Mouse (Mus musculus) heart, adult 9 months (tissue): ENCODE measurements at regions not wholly inside any gene's neighbourhood (a gene's known extent, or its start where the extent isn't known, plus 50 kb on each side); places are given as distances from the start of the nearest gene placed in this dataset.

ENCODE experiments used
- DNase-seq, 2 experiments: peaks; one replicate each; pipeline ENCODE4 v3.0.0; 2022; ENCODE audit warnings: low spot score in 2 of 2

GRCm38 (mm10) chr13:90293697-90294647 is 204.6 kb upstream of the Xrcc4 start:
- no peak for DNase-seq

DNA sequence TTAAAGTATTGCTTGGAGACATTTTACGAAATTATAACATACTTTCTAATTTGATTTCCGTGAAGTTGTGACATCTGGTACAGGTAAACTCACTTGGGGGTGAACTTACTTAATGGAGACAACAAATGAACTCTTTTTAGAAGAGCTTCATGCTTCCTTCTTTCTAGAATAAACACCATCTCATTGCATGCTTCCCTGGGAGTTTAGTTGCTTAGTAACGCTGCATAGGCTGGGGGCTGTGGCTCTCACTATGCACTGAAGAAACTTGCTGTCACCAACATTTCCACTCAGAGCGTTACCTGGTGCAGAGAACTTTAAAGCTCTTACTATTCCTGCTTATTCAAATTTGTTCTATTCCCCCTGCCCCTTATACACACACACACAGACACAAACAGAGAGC is 203.5 kb upstream of the Xrcc4 start:
- DNase-seq = no peak

- DNase-seq = no peak
Observed at GRCm38 (mm10) chr13:90292124-90292523, 202.7 kb upstream of the Xrcc4 start.

DNA sequence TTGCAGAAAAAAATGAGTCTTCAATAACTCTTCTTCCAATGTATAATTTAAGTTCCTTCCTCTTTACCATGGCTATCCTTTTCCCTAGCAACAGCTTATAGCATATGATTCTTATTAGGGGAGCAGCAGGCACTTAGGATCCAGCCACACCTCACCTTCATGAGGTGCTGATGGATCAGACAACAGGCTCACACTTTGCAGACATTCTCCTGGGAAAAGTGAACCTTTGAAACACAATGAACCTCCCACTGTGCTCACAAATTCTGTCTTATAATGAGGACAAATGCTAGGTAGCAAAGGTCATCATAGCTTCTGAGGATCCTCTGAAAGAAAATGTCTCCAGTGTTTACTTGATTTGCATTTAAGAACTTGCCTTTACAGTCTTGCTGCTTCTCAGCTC is 191.6 kb upstream of the Xrcc4 start:
- no peak for DNase-seq

DNA sequence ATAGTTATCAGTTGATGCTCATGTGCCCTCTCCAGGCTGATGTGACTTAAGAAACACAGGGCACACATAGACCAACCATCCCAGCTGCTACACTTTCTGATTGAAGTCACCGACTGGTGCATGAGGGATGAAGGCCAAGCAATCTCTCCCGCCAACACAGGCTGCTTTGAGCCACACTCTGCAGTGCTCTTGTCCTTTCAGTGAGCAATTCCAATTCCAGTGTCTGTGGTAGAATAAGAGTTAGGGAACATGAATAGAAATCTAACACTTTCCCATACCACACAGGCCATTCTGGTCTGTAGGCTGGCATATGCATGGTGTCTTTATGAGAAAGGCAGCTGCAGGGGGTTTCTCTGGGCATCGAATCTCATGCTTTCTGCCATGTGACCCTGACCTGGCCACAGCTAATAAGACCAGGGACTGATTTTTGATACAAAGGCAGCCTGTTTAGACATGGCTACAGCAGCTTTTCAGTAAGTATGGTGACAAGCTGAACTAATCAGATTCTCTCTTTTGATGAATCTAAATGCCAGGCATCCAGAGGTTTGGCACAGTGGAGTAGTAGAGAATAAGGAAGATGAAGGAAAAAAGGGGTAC is 190.5 kb upstream of the Xrcc4 start:
- no peak for DNase-seq

GRCm38 (mm10) chr13:90279355-90279754 is 189.9 kb upstream of the Xrcc4 start:
- peak in 1 of 2 experiments; percentile 5 for DNase-seq

- DNase-seq = no peak
Observed at GRCm38 (mm10) chr13:90259071-90259742, 169.8 kb upstream of the Xrcc4 start.

DNA sequence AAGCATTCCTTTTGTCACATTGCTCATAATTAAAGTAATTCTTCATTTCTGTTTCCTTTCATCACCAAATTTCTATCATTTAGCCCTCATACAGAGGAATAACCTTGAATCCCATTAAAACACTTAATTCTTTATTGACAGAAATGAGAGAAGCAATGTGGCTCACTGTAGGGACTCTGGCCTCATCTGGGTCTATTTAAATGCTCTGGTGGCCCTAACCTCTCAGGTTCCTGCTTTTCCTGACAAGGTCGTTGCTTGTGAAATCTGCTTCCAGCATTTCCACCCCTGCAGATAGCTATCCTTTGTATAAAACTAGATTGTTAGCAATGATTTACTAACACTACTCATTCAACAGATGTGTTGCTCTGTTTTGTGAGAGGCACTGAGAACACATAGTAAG is 163.6 kb upstream of the Xrcc4 start:
- no peak for DNase-seq

DNA sequence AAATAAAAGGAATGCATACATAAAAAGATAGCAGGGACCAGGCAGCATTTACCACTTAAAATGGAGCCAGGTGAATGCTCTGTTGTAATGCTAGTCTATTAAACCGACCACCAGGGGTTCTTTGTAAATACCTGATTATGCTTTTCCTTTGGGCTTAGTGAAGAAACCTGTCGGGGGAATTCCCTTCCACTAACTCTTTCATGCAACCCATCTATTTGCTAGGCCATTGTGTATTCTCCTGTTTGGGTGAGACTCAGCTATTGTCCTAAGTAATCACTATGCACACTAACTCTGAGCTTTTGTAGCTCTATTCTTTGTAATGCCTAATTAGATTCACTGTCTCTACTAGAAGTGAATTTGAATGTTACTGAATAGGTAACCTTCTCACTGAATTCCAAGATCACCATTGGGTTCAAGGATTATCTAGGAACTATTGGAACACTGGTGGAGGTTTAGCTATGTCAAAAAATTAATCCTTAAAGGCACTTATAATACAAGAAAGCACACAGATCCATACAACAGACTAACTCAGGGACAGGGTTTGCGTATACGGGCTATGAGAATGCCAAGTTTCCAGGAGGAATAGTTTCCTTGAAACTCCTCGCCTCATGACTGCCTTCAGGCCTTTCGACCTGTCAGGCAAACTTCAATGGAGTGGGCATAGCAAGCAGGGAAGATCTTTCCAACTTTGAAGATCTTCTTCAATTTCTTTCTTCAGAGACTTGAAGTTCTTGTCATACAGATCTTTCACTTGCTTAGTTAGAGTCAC is 156.8 kb upstream of the Xrcc4 start:
- no peak for DNase-seq

- DNase-seq = no peak
Observed at GRCm38 (mm10) chr13:90238331-90238730, 148.9 kb upstream of the Xrcc4 start.

DNA sequence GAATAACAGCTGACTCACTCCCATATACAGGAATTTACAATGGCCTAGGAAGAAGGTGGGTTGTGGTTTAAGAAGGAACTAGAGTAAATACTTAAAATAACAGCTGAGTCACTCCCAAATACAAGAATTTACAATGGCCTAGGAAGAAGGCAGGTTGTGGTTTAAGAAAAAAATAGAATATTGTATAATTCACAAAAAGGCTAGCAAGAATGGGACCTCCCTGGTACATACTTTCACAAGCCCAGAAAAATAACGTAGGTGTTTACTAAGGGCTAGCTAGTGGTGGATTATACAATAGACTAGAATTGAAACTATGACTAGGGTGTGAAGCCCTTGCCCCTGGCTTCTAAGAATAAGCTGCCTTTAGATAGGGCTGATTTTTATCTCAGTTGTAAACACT is 144.6 kb upstream of the Xrcc4 start:
- DNase-seq = no peak

DNA sequence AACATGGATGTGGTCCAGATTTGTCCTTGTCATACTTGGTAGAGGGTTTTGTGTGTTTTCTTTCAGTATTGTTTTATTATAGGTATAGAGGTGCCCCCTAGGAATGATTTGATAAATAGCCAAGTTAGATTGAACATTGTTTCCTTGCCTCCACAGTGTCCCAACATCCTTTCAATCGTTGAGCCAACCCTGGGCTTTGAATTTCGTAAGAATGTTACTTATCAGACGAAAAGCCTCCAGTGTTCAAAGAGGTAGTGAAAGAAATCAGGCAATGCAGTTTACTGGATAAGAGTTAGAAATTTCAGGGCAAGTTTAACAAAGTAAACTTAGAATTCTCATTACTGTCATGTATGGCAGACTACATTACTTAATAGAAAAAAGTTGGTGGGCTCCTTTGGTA is 144.2 kb upstream of the Xrcc4 start:
- DNase-seq = no peak

- no peak for DNase-seq
Observed at GRCm38 (mm10) chr13:90229106-90229505, 139.7 kb upstream of the Xrcc4 start.

- DNase-seq = no peak
Observed at GRCm38 (mm10) chr13:90226212-90226611, 136.8 kb upstream of the Xrcc4 start.

GRCm38 (mm10) chr13:90212390-90212789 is 123.0 kb upstream of the Xrcc4 start:
- no peak for DNase-seq

DNA sequence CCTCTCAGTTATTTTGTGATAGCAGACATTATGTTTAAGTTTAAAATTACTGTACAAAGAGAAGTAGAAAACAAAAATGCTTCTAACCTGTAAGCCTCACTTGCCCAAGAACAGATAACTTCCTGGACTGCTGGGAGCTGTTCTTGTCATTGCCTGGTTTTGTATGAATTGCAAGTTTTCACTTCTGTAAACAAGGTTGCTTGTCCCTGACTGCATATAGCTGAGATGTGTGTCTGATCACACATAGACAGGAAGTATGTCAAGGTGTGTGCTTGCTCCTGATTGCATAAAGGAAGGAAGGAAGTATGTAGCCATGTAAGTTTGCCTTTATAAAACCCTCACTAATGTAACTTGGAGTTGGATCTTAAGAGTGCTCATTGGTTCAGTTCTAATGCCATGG is 118.5 kb upstream of the Xrcc4 start:
- no peak for DNase-seq
